Mouse (Mus musculus): ENCODE results near the gene Parp16. TPM values are rescaled to one million over a fixed set of nuclear protein-coding genes. Genes with fewer than 3 reads are reported as not detected.

Gene Parp16
- polyA plus RNA-seq, 2 experiments from 2014 or later: 5.7 to 6.6 TPM

Other genes with a start within 250 kb of the Parp16 start
- under 1 TPM; 0.14 to 0.15 TPM for gene Slc24a1, start 243.7 kb upstream of the Parp16 start, polyA plus RNA-seq (2017; shearing (Covaris generic))
- 10 to 100 TPM; 33.5 to 43.9 TPM for gene Ints14, start 234.4 kb upstream of the Parp16 start, polyA plus RNA-seq (2017; shearing (Covaris generic))
- gene Hacd3, start 173.7 kb upstream of the Parp16 start, polyA plus RNA-seq (2017; shearing (Covaris generic)): 100 to 1,000 TPM; 104 to 106 TPM
- 10 to 100 TPM; 23.4 to 29.2 TPM for gene Dpp8, start 162.9 kb upstream of the Parp16 start, polyA plus RNA-seq (2017; shearing (Covaris generic))
- under 1 TPM in 1 of 2 experiments, not detected in 1; 0.11 TPM for gene Igdcc4, start 93.9 kb upstream of the Parp16 start, polyA plus RNA-seq (2017; shearing (Covaris generic))
- not detected for gene Igdcc3, start 54.2 kb upstream of the Parp16 start, polyA plus RNA-seq (2017; shearing (Covaris generic))
- not detected for gene Cilp, start 69.8 kb downstream of the Parp16 start, polyA plus RNA-seq (2017; shearing (Covaris generic))
- gene Clpx, start 98.9 kb downstream of the Parp16 start, polyA plus RNA-seq (2017; shearing (Covaris generic)): 10 to 100 TPM; 35.1 to 35.3 TPM
- 1 to 10 TPM; 4.1 to 5.0 TPM for gene Pdcd7, start 150.8 kb downstream of the Parp16 start, polyA plus RNA-seq (2017; shearing (Covaris generic))
- not detected for gene Ubap1l, start 165.7 kb downstream of the Parp16 start, polyA plus RNA-seq (2017; shearing (Covaris generic))
- not detected for gene Kbtbd13, start 196.3 kb downstream of the Parp16 start, polyA plus RNA-seq (2017; shearing (Covaris generic))
- gene Rasl12, start 203.2 kb downstream of the Parp16 start, polyA plus RNA-seq (2017; shearing (Covaris generic)): under 1 TPM in 1 of 2 experiments, not detected in 1; 0.19 TPM
- gene Slc51b, start 227.6 kb downstream of the Parp16 start, polyA plus RNA-seq (2017; shearing (Covaris generic)): not detected
- gene Mtfmt, start 240.4 kb downstream of the Parp16 start, polyA plus RNA-seq (2017; shearing (Covaris generic)): 10 to 100 TPM; 23.1 to 29.6 TPM

Data from activated CD4-positive, CD25-positive, alpha-beta regulatory T cell, adult 4 months (primary cell).